Mouse (Mus musculus): ENCODE results near the gene Osbp2. TPM values are rescaled to one million over a fixed set of nuclear protein-coding genes. Genes with fewer than 3 reads are reported as not detected.
A peak's percentile ranks its signal among the peaks of the same experiment; 100 is the strongest.

Osbp2 gene
- polyA plus RNA-seq, 1 experiment from 2014 or later, result 2.0 TPM

GRCm38 (mm10) chr11:3731469-3731868, 132.2 kb downstream of the Osbp2 start:
- no peak overlapping the region for H3K9ac ChIP-seq (ENCODE audit: low read length)
- H3K27me3 ChIP-seq (ENCODE audit: control insufficient read depth, insufficient read depth, low read length), result no peaks in the 10 kb centered on the region
- DNase-seq (ENCODE audit: low spot score) (no peak), ATAC-seq (replicated peaks; ENCODE audit: low FRiP score) (no peak)
- H3K9me3 ChIP-seq (ENCODE audit: control insufficient read depth, low read length), result no peaks in the 10 kb centered on the region
- no peak overlapping the region for H3K4me3 ChIP-seq (ENCODE audit: low read depth, low read length)
- no peaks in the 10 kb centered on the region for H3K36me3 ChIP-seq (ENCODE audit: control insufficient read depth, insufficient read depth, low read length)
- 83% methylated on average over 4 of the region's 4 CpGs for WGBS
- H3K4me2 ChIP-seq (ENCODE audit: low read depth, low read length, severe bottlenecking), result no peak overlapping the region
- no peak overlapping the region for H3K27ac ChIP-seq (ENCODE audit: low read depth, low read length)
- H3K4me1 ChIP-seq (replicated peaks; ENCODE audit: control insufficient read depth, insufficient read depth, low read length), result no peaks in the 10 kb centered on the region; the same call in 1 of the 2 replicates

- WGBS, result 77% methylated on average over 9 of the region's 9 CpGs
- ATAC-seq (replicated peaks; ENCODE audit: low FRiP score), result no peak
- no peak for DNase-seq (ENCODE audit: low spot score)
- Histone ChIP-seq H3K27ac (ENCODE audit: low read depth, low read length) (no peak overlapping the region), H3K4me1 (replicated peaks; ENCODE audit: control insufficient read depth, insufficient read depth, low read length) (no peaks in the 10 kb centered on the region), H3K27me3 (ENCODE audit: control insufficient read depth, insufficient read depth, low read length) (no peaks in the 10 kb centered on the region), H3K9ac (ENCODE audit: low read length) (no peak overlapping the region), H3K4me3 (ENCODE audit: low read depth, low read length) (no peak overlapping the region), H3K9me3 (ENCODE audit: control insufficient read depth, low read length) (no peaks in the 10 kb centered on the region), H3K36me3 (ENCODE audit: control insufficient read depth, insufficient read depth, low read length) (no peaks in the 10 kb centered on the region), H3K4me2 (ENCODE audit: low read depth, low read length, severe bottlenecking) (no peak overlapping the region)
Measured at GRCm38 (mm10) chr11:3727438-3728105, 136.1 kb downstream of the Osbp2 start.

- 65% methylated on average over 10 of the region's 10 CpGs for WGBS
- no peak for ATAC-seq (replicated peaks; ENCODE audit: low FRiP score)
- Histone ChIP-seq H3K9ac (ENCODE audit: low read length) (no peak overlapping the region), H3K4me1 (replicated peaks; ENCODE audit: control insufficient read depth, insufficient read depth, low read length) (no peaks in the 10 kb centered on the region), H3K36me3 (ENCODE audit: control insufficient read depth, insufficient read depth, low read length) (no peaks in the 10 kb centered on the region), H3K4me2 (ENCODE audit: low read depth, low read length, severe bottlenecking) (no peak overlapping the region), H3K27me3 (ENCODE audit: control insufficient read depth, insufficient read depth, low read length) (no peaks in the 10 kb centered on the region), H3K9me3 (ENCODE audit: control insufficient read depth, low read length) (no peaks in the 10 kb centered on the region), H3K4me3 (ENCODE audit: low read depth, low read length) (no peak overlapping the region), H3K27ac (ENCODE audit: low read depth, low read length) (no peak overlapping the region)
- DNase-seq (ENCODE audit: low spot score), result no peak
Measured at GRCm38 (mm10) chr11:3725331-3726054, 138.2 kb downstream of the Osbp2 start.

- Histone ChIP-seq H3K27ac (ENCODE audit: low read depth, low read length) (no peak overlapping the region), H3K4me1 (replicated peaks; ENCODE audit: control insufficient read depth, insufficient read depth, low read length) (no peaks in the 10 kb centered on the region), H3K4me2 (ENCODE audit: low read depth, low read length, severe bottlenecking) (no peak overlapping the region), H3K27me3 (ENCODE audit: control insufficient read depth, insufficient read depth, low read length) (no peaks in the 10 kb centered on the region), H3K9me3 (ENCODE audit: control insufficient read depth, low read length) (no peaks in the 10 kb centered on the region), H3K4me3 (ENCODE audit: low read depth, low read length) (no peak overlapping the region), H3K9ac (ENCODE audit: low read length) (no peak overlapping the region), H3K36me3 (ENCODE audit: control insufficient read depth, insufficient read depth, low read length) (no peaks in the 10 kb centered on the region)
- no peak for ATAC-seq (replicated peaks; ENCODE audit: low FRiP score)
- 78% methylated on average over 5 of the region's 5 CpGs for WGBS
- no peak for DNase-seq (ENCODE audit: low spot score)
Measured at GRCm38 (mm10) chr11:3724726-3725125, 139.0 kb downstream of the Osbp2 start.

- 79% methylated on average over 4 of the region's 4 CpGs for WGBS
- Histone ChIP-seq H3K9ac (ENCODE audit: low read length) (no peak overlapping the region), H3K27me3 (ENCODE audit: control insufficient read depth, insufficient read depth, low read length) (no peaks in the 10 kb centered on the region), H3K9me3 (ENCODE audit: control insufficient read depth, low read length) (no peaks in the 10 kb centered on the region), H3K36me3 (ENCODE audit: control insufficient read depth, insufficient read depth, low read length) (no peaks in the 10 kb centered on the region), H3K4me1 (replicated peaks; ENCODE audit: control insufficient read depth, insufficient read depth, low read length) (no peaks in the 10 kb centered on the region), H3K4me2 (ENCODE audit: low read depth, low read length, severe bottlenecking) (no peak overlapping the region), H3K4me3 (ENCODE audit: low read depth, low read length) (no peak overlapping the region), H3K27ac (ENCODE audit: low read depth, low read length) (no peak overlapping the region)
- ATAC-seq (replicated peaks; ENCODE audit: low FRiP score) (no peak), DNase-seq (ENCODE audit: low spot score) (no peak)
Measured at GRCm38 (mm10) chr11:3723910-3724309, 139.8 kb downstream of the Osbp2 start.

GRCm38 (mm10) chr11:3722861-3723260, 140.8 kb downstream of the Osbp2 start:
- no peak overlapping the region for H3K4me3 ChIP-seq (ENCODE audit: low read depth, low read length)
- H3K27ac ChIP-seq (ENCODE audit: low read depth, low read length), result no peak overlapping the region
- no peaks in the 10 kb centered on the region for H3K36me3 ChIP-seq (ENCODE audit: control insufficient read depth, insufficient read depth, low read length)
- no peak for DNase-seq (ENCODE audit: low spot score)
- no peaks in the 10 kb centered on the region for H3K9me3 ChIP-seq (ENCODE audit: control insufficient read depth, low read length)
- no peak overlapping the region for H3K4me2 ChIP-seq (ENCODE audit: low read depth, low read length, severe bottlenecking)
- no peak overlapping the region for H3K9ac ChIP-seq (ENCODE audit: low read length)
- H3K27me3 ChIP-seq (ENCODE audit: control insufficient read depth, insufficient read depth, low read length), result no peaks in the 10 kb centered on the region
- no peaks in the 10 kb centered on the region for H3K4me1 ChIP-seq (replicated peaks; ENCODE audit: control insufficient read depth, insufficient read depth, low read length)
- WGBS, result 38% methylated on average over 3 of the region's 3 CpGs
- ATAC-seq (replicated peaks; ENCODE audit: low FRiP score), result no peak

GRCm38 (mm10) chr11:3722036-3722435, 141.7 kb downstream of the Osbp2 start:
- Histone ChIP-seq H3K9ac (ENCODE audit: low read length) (no peak overlapping the region), H3K27ac (ENCODE audit: low read depth, low read length) (no peak overlapping the region), H3K4me3 (ENCODE audit: low read depth, low read length) (no peak overlapping the region), H3K27me3 (ENCODE audit: control insufficient read depth, insufficient read depth, low read length) (no peaks in the 10 kb centered on the region), H3K9me3 (ENCODE audit: control insufficient read depth, low read length) (no peaks in the 10 kb centered on the region), H3K4me2 (ENCODE audit: low read depth, low read length, severe bottlenecking) (no peak overlapping the region), H3K36me3 (ENCODE audit: control insufficient read depth, insufficient read depth, low read length) (no peaks in the 10 kb centered on the region), H3K4me1 (replicated peaks; ENCODE audit: control insufficient read depth, insufficient read depth, low read length) (no peaks in the 10 kb centered on the region)
- WGBS, result 43% methylated on average over 3 of the region's 3 CpGs
- DNase-seq (ENCODE audit: low spot score) (no peak), ATAC-seq (replicated peaks; ENCODE audit: low FRiP score) (no peak)

- Histone ChIP-seq H3K4me3 (ENCODE audit: low read depth, low read length) (no peak overlapping the region), H3K27ac (ENCODE audit: low read depth, low read length) (no peak overlapping the region), H3K36me3 (ENCODE audit: control insufficient read depth, insufficient read depth, low read length) (no peaks in the 10 kb centered on the region), H3K27me3 (ENCODE audit: control insufficient read depth, insufficient read depth, low read length) (no peaks in the 10 kb centered on the region), H3K9ac (ENCODE audit: low read length) (no peak overlapping the region), H3K9me3 (ENCODE audit: control insufficient read depth, low read length) (no peaks in the 10 kb centered on the region), H3K4me1 (replicated peaks; ENCODE audit: control insufficient read depth, insufficient read depth, low read length) (no peaks in the 10 kb centered on the region), H3K4me2 (ENCODE audit: low read depth, low read length, severe bottlenecking) (no peak overlapping the region)
- ATAC-seq (replicated peaks; ENCODE audit: low FRiP score) (no peak), DNase-seq (ENCODE audit: low spot score) (no peak)
- WGBS, result 95% methylated on average over 6 of the region's 6 CpGs
Measured at GRCm38 (mm10) chr11:3716662-3717061, 147.0 kb downstream of the Osbp2 start.

- ATAC-seq (replicated peaks; ENCODE audit: low FRiP score) (0 out of 2 replicates have a peak, but pooled peaks have one; percentile 18), DNase-seq (ENCODE audit: low spot score) (peak; percentile 79)
- H3K9ac ChIP-seq (ENCODE audit: low read length), result no peak overlapping the region
- no peak overlapping the region for H3K4me2 ChIP-seq (ENCODE audit: low read depth, low read length, severe bottlenecking)
- H3K27me3 ChIP-seq (ENCODE audit: control insufficient read depth, insufficient read depth, low read length), result no peaks in the 10 kb centered on the region
- no peak overlapping the region for H3K4me3 ChIP-seq (ENCODE audit: low read depth, low read length)
- no peaks in the 10 kb centered on the region for H3K9me3 ChIP-seq (ENCODE audit: control insufficient read depth, low read length)
- no peaks in the 10 kb centered on the region for H3K4me1 ChIP-seq (replicated peaks; ENCODE audit: control insufficient read depth, insufficient read depth, low read length)
- H3K36me3 ChIP-seq (ENCODE audit: control insufficient read depth, insufficient read depth, low read length), result no peaks in the 10 kb centered on the region
- WGBS, result 43% methylated on average over 15 of the region's 15 CpGs
- H3K27ac ChIP-seq (ENCODE audit: low read depth, low read length), result no peak overlapping the region
Measured at GRCm38 (mm10) chr11:3714486-3714885, 149.2 kb downstream of the Osbp2 start.
